Mouse (Mus musculus): Measurements from ENCODE around the gene Arhgap42. TPM values are rescaled to one million over a fixed set of nuclear protein-coding genes. Genes with fewer than 3 reads are reported as not detected.

Arhgap42 gene
- total RNA-seq, 4 experiments from 2014 or later, result 6.5 to 8.5 (median 6.7) TPM

DNA sequence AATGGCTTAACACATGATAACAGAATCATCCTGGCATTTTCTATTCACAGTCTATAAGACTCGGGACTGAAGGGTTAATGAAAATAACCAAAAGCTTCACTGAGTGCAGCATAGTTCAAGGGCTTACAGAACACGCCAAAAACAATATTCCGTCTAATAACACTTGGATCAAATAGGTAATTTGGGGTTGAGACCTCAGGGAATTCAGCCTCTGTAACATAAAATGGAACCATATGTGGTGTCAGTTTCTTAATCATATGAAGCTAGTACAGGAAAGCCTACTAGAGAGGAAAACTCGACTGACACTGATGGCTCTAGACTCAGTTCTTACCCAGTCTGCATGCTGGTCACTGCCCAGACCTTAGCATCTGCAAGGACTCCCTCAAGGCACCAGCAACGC lies 95.8 kb downstream of the Arhgap42 start:
- no peak for DNase-seq (ENCODE audit: low spot score)

DNA sequence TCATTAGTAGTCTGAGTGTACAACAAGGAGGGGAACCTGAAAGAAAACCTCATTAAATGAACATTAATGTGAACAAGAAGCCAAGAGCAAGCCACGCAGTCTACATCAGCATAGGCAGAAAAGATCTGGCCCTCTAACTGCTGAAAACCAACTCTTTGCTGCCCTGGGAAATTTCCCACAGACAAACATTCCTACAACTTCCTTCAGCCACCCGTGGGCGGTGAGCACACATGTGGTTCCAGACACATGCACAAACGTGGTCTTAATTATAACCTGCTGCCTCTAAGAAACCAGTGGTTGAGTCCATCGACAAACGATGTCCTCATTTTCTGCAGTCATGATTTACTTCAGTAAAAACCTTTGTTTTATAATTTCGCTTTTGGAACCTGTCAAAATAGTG lies 96.3 kb downstream of the Arhgap42 start:
- DNase-seq (ENCODE audit: low spot score), result no peak

DNA sequence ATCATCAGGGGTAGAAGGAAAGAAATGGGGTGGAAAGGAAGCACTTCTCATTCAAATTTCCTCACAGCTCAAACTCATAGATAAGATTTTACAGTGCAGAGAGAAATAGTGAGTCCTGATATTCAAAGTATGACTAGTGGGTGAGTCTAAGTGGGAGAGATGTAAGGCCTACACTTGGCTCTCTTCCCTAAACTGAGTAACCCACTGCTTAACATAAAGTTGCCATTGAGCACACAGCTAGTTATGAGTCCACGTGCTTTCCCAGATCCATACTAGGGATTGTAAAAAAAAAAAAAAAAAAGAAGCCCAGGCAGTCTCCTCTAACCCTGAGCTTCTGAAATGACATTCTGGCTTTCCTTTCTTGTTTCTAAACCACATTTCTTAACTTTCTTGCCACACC lies 96.8 kb downstream of the Arhgap42 start:
- DNase-seq (ENCODE audit: low spot score), result no peak

DNA sequence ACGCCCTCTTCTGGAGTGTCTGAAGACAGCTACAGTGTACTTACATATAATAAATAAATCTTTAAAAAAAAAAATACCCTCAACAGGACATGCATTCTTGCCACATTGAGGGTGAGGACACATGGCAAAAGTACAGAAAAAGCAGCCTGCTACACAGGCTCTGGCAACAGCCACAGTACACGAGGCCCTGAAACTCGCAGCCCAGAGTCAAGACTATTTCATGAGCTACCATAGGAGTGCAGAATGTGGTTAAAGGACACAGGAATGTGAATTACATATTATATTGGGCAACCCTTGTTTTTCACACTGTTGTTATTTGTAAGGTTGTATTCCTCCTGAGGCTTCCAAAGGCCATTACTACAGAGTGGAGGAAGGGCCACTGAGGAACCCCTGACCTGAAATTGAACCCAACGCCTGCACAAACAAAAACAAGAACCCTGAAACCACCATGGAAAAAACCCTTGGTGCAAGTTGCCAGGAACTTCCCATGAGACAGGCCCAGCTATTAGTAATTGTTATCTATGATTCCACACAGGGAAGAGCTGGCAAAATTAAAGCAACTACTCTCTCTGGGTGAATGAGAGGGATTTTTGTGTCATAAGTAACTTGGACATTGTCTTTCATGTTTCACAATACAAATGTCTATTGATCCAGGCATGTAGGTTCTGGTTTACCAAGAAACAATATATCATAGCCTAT lies 109.8 kb downstream of the Arhgap42 start:
- DNase-seq (ENCODE audit: low spot score), result peak; percentile 63

DNA sequence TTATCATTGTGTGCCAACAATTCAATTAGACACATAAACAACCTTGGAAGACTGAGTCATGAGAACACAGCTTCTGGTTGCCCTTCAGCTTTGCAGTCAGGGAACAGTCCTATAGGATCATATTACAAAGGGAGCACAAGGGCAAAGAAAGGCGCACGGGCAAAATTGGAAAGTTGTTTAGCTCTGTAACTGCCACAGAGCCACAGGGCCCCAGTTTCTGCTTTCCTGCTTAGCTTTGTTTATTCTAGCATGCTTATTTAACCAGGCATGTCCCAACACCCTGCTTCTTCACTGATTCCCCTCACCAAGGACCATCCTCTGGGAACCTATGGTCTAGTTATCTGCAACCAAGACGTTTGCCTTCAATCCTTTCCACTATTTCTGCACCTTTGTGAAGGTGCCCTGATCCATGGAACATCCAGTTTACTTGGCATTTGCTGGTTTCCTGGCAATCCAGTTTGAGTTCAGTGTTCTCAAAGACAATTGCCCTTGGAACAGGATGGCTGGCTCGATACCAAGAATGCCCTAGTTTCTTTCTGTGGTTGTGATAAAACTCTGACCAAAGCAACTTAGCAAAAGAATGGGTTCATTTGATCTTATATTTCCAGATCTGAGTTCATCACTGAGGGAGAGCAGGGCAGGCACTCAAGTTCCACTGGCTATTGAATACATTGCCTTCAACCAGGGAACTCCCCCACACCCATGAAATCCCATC lies 111.7 kb downstream of the Arhgap42 start:
- peak; percentile 22 for DNase-seq (ENCODE audit: low spot score)

DNA sequence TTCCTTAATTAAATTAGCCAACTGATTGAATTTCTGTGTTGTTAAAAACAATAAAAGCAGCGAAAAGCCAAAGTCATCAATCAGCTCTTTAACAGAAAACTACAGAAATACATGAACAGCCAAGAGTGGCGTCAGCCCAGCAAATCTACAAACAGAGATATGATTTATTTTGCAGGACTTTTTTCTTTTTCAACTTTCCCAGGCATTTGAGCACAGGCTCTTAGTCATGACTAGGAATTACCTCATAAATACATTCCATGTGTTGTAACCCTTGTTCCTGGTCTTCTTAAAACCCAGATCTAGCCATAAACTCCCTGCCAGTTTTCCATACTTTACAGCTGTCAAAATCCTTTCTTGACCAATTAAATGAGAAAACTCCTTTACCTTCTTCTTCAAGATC lies 114.7 kb downstream of the Arhgap42 start:
- DNase-seq (ENCODE audit: low spot score), result no peak

DNA sequence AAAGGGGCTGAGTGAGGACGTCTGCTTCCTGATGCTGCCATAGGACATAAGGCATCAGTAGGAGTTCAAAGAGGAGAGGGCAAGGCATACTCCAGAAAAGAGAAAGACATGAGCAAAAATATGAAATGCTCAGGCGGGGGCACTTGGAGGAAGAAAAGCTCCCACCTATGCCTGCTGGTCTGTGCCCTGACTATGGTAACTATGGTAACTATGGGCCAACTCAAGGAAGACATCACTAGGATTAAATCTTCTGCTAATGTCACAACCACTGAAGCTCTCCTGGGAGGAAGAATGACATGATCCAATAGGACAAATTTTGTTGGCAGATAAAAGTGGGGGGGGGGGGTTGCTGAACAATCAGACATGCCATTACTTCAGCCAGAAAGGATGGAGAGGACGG lies 124.6 kb downstream of the Arhgap42 start:
- no peak for DNase-seq (ENCODE audit: low spot score)

DNA sequence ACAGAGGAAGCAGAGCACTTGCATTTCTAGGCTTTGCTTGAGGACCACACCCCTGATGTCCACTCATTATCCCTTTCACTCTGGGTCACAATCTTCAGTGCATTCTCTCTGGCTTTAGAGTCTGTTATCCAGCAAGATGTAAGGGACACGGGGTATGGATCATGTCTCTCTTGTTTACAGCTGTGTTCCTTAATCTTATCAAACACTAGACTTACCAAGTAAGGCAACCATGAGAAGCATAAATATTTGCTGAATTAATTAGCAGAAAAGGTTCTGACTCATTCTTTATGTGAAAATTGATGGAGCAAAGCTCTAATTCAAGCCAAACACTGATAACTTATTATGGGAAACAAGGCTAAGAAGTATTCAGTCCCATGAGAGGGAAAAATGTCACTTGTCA lies 125.1 kb downstream of the Arhgap42 start:
- DNase-seq (ENCODE audit: low spot score), result no peak

DNA sequence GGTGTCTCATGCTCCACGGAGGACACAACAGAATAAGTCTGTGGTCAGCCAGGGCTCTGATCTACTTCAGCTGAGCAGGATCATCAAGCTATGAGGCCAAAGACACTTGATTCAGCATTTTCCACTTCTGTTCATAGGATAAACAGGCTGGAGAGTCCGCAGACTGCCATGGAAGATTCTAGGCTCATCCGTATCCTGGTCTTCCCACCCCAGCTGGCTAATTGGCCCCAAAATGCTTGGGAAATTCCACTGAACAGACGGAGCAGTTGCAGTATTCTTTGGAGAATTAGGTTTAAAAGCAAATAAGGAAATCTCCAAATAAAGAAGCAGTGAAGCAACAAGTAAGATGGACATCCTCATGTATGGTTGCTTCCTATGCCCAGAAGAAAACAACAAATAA lies 126.0 kb downstream of the Arhgap42 start:
- DNase-seq (ENCODE audit: low spot score), result peak; percentile 67

DNA sequence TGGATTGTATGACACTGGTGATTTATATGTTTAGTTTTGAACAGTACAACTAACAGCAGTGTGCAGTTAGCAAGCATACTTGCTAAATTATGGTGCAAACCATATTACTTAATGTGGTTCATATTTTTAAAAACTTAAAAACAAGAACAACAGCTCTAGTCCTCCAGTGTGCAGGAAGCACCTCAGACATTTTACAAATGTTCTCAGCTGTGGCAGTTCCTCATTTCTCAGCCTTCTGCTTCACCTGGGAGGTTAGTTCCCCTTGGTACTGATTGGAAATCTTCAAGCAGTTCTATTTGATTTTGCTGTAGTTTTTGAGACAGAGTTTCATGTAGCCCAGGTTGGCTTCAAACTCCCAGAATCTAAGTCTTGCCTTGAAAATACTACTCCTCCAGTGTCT lies 131.2 kb downstream of the Arhgap42 start:
- DNase-seq (ENCODE audit: low spot score), result no peak

DNA sequence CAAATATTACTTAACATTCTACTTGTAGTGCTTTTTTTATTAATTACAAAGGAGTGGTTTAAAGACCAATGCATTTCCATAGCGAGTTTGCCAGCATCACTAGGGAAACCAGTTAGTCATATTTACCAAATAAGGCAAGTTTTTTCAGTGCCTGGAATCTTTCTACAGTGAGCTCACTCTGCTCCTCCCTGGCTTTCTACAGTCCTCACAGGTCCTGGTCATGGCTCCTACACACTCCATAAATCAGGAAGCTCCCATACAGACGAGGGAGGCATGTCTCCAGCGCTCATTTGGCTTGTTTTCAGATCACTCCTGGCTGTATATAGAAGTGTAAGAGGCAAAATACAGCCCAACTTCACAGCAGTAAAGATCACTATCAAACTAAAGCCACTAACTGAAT lies 134.1 kb downstream of the Arhgap42 start:
- DNase-seq (ENCODE audit: low spot score), result no peak

DNA sequence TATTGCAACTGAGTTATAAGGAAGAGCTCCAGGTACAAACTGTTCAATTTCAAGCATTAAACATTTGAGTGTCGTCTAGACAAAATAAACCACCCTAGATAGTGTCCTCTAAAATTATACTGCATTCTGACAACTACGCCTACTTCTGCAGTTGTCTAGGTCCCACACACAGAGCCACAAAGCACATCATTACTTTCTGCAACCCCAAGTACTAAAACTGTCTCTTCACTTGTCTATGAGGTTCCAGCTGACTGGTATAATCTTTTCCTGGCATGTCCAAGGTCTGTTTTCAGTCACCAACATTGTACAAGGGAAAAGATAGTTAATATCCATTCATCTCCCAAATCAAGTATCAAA lies 136.8 kb downstream of the Arhgap42 start:
- DNase-seq (ENCODE audit: low spot score), result no peak

DNA sequence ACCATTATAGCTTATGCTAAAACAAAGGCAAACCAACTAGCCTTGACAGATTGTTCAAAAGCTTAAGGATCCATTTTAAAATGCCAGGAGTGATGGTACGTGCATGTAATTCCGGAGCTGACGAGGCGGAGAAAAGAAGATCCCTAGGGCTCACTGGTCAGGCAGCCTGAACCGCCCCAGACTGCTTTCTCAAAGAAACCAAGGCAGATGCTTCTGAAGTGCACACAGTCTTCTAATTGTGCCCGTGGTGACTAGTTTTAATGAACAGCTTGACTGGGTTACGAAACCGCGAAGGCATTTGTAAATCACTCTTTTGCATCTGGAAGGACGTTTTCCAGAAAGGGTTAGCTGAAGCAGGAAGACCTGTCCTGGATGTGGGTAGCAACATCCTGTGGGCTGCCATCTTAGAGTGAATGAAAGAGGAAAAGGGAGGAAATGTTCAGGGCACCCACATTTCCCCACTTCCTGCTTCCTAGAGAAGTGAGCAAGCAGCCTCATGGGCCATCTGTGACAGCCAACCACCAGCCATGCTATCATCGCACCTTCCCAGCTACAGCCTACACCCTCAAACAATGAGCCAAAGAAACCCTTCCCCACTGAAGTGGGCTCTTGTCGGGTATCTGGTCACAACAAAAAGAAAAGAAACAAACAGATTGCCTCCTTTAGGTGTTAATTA lies 137.3 kb downstream of the Arhgap42 start:
- DNase-seq (ENCODE audit: low spot score), result no peak

DNA sequence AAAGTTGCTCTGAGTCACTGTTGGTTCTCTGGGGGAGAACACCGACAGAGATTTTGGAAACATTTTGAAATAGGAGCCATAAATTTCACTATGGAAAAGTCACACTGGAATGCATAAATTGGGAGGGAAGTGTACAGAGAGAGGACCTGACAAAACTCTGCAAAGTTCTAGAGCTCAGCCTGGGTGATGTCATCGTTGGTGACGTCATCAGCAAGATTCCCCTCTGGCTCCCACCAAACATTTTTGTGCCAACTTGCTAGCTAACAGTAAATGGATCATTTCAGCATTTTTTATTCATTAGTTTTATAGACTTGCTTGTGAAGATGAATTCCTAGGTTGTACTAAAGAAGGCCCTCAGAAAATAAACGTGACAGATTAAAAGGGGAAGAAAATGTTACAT lies 137.8 kb downstream of the Arhgap42 start:
- DNase-seq (ENCODE audit: low spot score), result no peak

DNA sequence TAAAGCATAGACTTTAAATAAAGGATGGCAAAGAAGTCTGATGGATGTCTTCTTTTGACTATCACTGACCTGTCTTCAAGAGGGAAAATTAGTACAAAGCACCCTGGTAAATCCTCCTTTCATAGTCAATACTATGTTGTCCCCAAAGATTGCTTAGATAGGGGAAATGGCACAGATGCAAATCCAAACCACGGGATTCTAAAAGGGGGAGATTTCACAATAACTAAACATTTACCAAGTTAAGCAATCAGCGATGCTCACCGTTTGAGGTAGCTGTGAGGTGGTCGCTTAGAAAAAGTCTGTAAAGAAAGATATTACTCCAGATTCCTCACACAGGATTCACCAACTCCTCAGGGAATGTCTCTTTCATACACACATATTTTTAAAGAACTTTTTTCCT lies 141.1 kb downstream of the Arhgap42 start:
- no peak for DNase-seq (ENCODE audit: low spot score)

DNA sequence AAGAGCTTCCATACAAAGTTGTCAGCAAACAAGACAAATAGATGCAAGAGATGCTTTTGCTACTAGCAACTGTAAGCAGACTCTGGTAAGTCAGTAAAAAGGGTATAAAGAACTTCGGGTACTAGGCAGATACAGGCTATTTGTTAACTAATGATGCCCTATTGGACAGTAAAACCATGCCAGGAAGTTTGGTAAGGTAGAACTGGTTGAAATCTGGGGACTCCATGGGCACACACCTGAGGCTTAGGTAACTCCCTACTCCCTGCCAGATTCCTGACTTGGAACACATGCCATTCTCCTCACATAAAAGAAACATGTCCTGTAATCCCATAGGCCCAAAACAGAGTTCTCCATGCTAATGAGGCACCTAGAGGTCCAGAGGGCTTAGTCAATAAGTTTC lies 142.1 kb downstream of the Arhgap42 start:
- no peak for DNase-seq (ENCODE audit: low spot score)

DNA sequence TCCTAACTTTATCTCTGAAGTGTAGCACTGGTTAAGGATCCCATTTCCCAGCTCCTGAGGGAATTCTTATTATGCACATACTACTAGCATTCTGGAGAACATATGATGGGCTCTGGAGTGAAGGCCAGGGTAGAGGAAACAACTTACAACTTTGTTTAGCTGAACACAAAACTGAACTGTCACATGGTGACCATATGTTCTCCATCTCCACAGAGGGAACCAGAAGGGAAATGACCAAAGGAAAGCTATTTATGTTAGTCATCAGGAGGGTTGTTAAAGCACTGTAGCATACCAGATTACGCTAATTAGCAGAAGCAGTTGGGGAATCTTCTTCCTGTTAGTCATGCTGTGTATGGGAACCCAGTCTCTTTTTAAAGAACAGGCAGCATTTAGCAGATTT lies 145.8 kb downstream of the Arhgap42 start:
- DNase-seq (ENCODE audit: low spot score), result no peak

DNA sequence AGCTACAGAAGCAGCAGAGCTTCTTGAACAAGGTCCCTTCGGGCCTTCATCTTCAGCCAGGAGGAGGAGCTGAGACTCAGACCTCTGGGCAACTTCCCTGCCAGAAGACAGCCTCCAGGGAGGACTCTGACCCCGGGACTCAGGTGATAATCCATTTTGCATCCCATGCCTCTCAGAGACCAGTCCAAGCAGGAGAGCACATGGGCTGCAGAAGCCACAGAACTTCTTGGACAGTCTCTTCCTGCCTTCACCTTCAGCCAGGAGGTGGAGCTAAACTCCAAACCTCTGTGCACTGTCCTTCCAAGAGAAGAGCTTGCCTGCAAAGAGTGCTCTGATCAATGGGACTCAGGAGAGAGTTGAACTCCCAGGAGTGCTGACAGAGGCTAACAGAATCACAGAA lies 155.5 kb downstream of the Arhgap42 start:
- peak; percentile 31 for DNase-seq (ENCODE audit: low spot score)

DNA sequence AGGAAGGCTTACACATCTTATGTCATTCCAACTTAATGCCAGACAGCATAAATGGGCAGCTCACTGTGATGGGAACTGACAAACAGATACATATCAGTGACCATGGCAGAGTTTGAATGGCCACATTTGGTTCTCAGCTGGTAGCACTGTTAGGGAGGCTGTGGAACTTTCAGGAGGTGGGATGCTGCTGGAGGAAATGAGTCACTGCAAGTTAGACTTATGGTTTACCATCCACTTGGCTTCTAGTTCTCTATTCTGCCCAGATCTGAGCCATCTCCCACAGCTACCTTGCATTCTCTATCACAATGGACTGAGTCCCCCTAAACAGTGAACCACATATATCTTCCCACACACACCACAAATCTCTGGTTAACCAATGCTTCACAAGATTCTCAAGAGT lies 186.0 kb downstream of the Arhgap42 start:
- no peak for DNase-seq (ENCODE audit: low spot score)

DNA sequence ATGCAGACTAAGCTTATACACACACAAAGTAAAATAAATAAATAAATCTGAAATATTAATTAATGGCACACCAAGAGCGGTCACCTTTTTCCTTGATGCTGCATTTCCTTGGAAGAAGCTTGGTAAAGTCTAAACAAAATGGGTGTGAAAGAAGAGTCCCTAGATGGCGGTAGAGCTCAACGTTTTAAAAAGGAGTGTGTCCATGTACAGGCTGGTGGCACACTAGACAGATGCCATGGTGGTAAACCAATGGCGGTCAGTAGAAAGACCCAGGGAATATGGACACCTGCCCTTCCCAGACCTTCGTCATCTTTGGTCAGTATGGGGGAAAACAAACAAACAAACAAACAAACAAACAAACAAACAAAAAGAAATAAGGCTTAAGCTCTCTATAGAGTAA lies 187.7 kb downstream of the Arhgap42 start:
- peak; percentile 50 for DNase-seq (ENCODE audit: low spot score)

DNA sequence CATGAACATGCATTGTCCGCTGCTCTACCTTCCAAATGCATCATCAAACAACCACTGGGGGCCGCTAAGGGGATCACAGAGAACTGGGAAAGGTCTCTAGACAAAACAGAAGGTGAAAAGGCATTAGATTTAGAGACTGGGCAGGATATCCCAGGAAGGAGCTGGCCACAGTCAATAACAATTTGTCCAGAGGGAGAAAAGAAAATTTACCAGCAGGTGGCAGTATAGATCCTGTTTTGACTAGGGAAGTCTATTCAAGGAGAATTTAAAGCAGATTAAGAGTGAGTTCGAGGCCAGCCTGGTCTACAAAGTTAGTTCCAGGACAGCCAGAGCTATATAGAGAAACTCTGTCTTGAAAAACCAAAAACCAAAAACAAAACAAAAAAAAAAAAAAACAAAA lies 189.7 kb downstream of the Arhgap42 start:
- peak; percentile 13 for DNase-seq (ENCODE audit: low spot score)

DNA sequence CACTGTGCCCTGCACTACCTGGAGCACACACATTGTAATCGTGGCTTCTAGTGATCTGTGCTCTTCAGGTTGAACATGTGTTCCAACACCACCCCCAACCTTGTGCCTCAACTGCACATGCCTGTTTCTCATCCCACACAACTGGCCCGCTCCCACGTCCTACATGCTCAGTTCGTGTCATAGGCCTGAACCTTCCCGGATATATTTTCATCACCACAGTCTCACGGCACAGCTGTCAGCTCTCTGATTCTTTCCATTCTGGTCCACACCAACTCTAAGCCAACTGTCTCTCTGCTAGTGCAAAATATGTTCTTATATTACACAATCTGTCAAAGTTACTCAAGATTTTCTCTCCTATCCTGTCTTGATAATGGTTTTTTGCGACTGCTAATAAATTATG lies 197.9 kb downstream of the Arhgap42 start:
- DNase-seq (ENCODE audit: low spot score), result no peak

DNA sequence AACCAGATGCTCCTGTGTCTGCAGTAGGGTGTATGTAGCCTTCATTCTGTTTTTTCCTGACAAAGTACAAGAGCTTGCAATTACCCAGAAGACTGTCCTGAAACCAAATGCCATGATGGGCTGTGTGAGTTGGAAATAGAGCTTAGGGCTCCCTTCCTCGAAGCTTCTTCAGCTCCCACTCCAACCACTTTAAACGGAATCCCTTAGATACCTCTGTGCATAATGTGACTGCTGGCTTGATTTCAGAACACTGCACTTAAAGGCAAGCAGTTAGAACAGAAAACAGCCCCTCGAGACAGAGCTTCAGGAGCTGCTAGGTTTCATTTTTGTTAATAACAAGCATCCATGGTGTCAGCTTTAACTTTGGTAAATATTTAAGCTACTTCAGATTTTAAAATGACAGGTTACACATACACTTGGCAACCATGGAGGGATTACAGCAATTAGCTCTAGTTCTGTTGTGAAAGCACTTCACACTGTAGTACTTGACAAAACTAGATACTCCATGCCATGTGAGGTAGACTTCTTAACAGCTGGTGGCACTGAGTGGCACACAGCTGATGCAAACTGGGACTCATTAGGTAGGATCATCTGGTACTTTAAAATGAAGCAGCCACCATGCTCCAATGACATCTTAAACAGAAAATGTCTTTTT lies 201.8 kb downstream of the Arhgap42 start:
- DNase-seq (ENCODE audit: low spot score), result no peak

Data from heart, adult 8-10 months (tissue).